Mouse (Mus musculus): ENCODE measurements around the gene Ttyh3. TPM values are rescaled to one million over a fixed set of nuclear protein-coding genes. Genes with fewer than 3 reads are reported as not detected.
A peak's percentile ranks its signal among the peaks of the same experiment; 100 is the strongest.

Ttyh3 gene
- polyA plus RNA-seq, 1 experiment from 2014 or later, result 13.0 TPM

- no peak overlapping the region for H3K4me3 ChIP-seq
- peaks cover 93% of the 10 kb centered on the region for H3K4me1 ChIP-seq
- peak overlapping the region; percentile 63 for H3K4me2 ChIP-seq
- H3K36me3 ChIP-seq, result peaks cover 38% of the 10 kb centered on the region
- ATAC-seq, result no peak
- H3K9ac ChIP-seq, result peak overlapping the region; percentile 14; the same call in 1 of the 2 replicates
- WGBS (ENCODE audit: insufficient replicate concordance), result 86% methylated on average over 10 of the region's 10 CpGs
- H3K27me3 ChIP-seq (replicated peaks), result peaks cover 39% of the 10 kb centered on the region
- H3K9me3 ChIP-seq (replicated peaks), result no peaks in the 10 kb centered on the region
- peak overlapping the region; percentile 78 for H3K27ac ChIP-seq
Observed at GRCm38 (mm10) chr5:140614141-140614540, 34.7 kb downstream of the Ttyh3 start.

- Histone ChIP-seq H3K27ac (peak overlapping the region; percentile 33; the same call in 1 of the 2 replicates), H3K4me1 (peaks cover 100% of the 10 kb centered on the region), H3K9me3 (replicated peaks) (no peaks in the 10 kb centered on the region), H3K4me2 (peak overlapping the region; percentile 92), H3K4me3 (no peak overlapping the region), H3K36me3 (peaks cover 38% of the 10 kb centered on the region), H3K27me3 (replicated peaks) (peaks cover 58% of the 10 kb centered on the region), H3K9ac (no peak overlapping the region)
- no peak for ATAC-seq
- 83% methylated on average over 18 of the region's 18 CpGs for WGBS (ENCODE audit: insufficient replicate concordance)
Observed at GRCm38 (mm10) chr5:140612191-140612590, 36.6 kb downstream of the Ttyh3 start.

GRCm38 (mm10) chr5:140611611-140612185 lies 37.1 kb downstream of the Ttyh3 start:
- H3K9me3 ChIP-seq (replicated peaks), result no peaks in the 10 kb centered on the region
- H3K4me2 ChIP-seq, result peak overlapping the region; percentile 92
- peaks cover 100% of the 10 kb centered on the region for H3K4me1 ChIP-seq
- peaks cover 38% of the 10 kb centered on the region for H3K36me3 ChIP-seq
- H3K4me3 ChIP-seq, result no peak overlapping the region
- peaks cover 63% of the 10 kb centered on the region for H3K27me3 ChIP-seq (replicated peaks)
- 0 out of 2 replicates have a peak overlapping the region, but pooled peaks have one; percentile 5 for H3K27ac ChIP-seq
- WGBS (ENCODE audit: insufficient replicate concordance), result 52% methylated on average over 15 of the region's 15 CpGs
- no peak for ATAC-seq
- H3K9ac ChIP-seq, result peak overlapping the region; percentile 27; the same call in 1 of the 2 replicates

GRCm38 (mm10) chr5:140611021-140611583 lies 37.7 kb downstream of the Ttyh3 start:
- Histone ChIP-seq H3K27ac (peak overlapping the region; percentile 62), H3K4me2 (peak overlapping the region; percentile 92), H3K9me3 (replicated peaks) (no peaks in the 10 kb centered on the region), H3K4me1 (peaks cover 100% of the 10 kb centered on the region), H3K36me3 (peaks cover 35% of the 10 kb centered on the region), H3K27me3 (replicated peaks) (peaks cover 69% of the 10 kb centered on the region), H3K9ac (peak overlapping the region; percentile 79), H3K4me3 (peak overlapping the region; percentile 67)
- 39% methylated on average over 21 of the region's 21 CpGs for WGBS (ENCODE audit: insufficient replicate concordance)
- ATAC-seq, result no peak

GRCm38 (mm10) chr5:140610273-140611011 lies 38.4 kb downstream of the Ttyh3 start:
- Histone ChIP-seq H3K9me3 (replicated peaks) (no peaks in the 10 kb centered on the region), H3K36me3 (peaks cover 33% of the 10 kb centered on the region), H3K9ac (peak overlapping the region; percentile 79), H3K4me3 (peak overlapping the region; percentile 67), H3K27me3 (replicated peaks) (peaks cover 75% of the 10 kb centered on the region), H3K27ac (peak overlapping the region; percentile 62), H3K4me1 (peaks cover 99% of the 10 kb centered on the region), H3K4me2 (peak overlapping the region; percentile 92)
- 13% methylated on average over 30 of the region's 30 CpGs for WGBS (ENCODE audit: insufficient replicate concordance)
- no peak for ATAC-seq

GRCm38 (mm10) chr5:140609511-140610272 lies 39.1 kb downstream of the Ttyh3 start:
- H3K36me3 ChIP-seq, result peaks cover 33% of the 10 kb centered on the region

GRCm38 (mm10) chr5:140608634-140609015 lies 40.2 kb downstream of the Ttyh3 start:
- Histone ChIP-seq H3K27ac (peak overlapping the region; percentile 74), H3K4me2 (peak overlapping the region; percentile 92), H3K4me1 (peaks cover 85% of the 10 kb centered on the region), H3K36me3 (peaks cover 24% of the 10 kb centered on the region), H3K9me3 (replicated peaks) (no peaks in the 10 kb centered on the region), H3K4me3 (peak overlapping the region; percentile 67), H3K9ac (peak overlapping the region; percentile 79), H3K27me3 (replicated peaks) (peaks cover 94% of the 10 kb centered on the region)
- ATAC-seq, result no peak
- 6% methylated on average over 16 of the region's 16 CpGs for WGBS (ENCODE audit: insufficient replicate concordance)

More at GRCm38 (mm10) chr5:140609511-140610272, 39.1 kb downstream of the Ttyh3 start:
- H3K9ac ChIP-seq, result peak overlapping the region; percentile 79
- peak overlapping the region; percentile 62; the same call in 1 of the 2 replicates for H3K27ac ChIP-seq
- peak overlapping the region; percentile 67 for H3K4me3 ChIP-seq
- H3K4me2 ChIP-seq, result peak overlapping the region; percentile 92
- no peak for ATAC-seq
- H3K4me1 ChIP-seq, result peaks cover 96% of the 10 kb centered on the region
- no peaks in the 10 kb centered on the region for H3K9me3 ChIP-seq (replicated peaks)
- H3K27me3 ChIP-seq (replicated peaks), result peaks cover 83% of the 10 kb centered on the region
- 23% methylated on average over 13 of the region's 13 CpGs for WGBS (ENCODE audit: insufficient replicate concordance)

GRCm38 (mm10) chr5:140607836-140608633 lies 40.8 kb downstream of the Ttyh3 start:
- Histone ChIP-seq H3K9ac (peak overlapping the region; percentile 79), H3K4me3 (peak overlapping the region; percentile 67), H3K4me2 (peak overlapping the region; percentile 92), H3K27ac (peak overlapping the region; percentile 74), H3K9me3 (replicated peaks) (no peaks in the 10 kb centered on the region), H3K36me3 (peaks cover 18% of the 10 kb centered on the region), H3K4me1 (peaks cover 79% of the 10 kb centered on the region), H3K27me3 (replicated peaks) (peaks cover 97% of the 10 kb centered on the region)
- 1% methylated on average over 17 of the region's 17 CpGs for WGBS (ENCODE audit: insufficient replicate concordance)
- ATAC-seq, result peak; percentile 7; the same call in 1 of the 2 replicates

- H3K4me3 ChIP-seq, result peak within 1 kb of the TSS; percentile 67
- H3K36me3 ChIP-seq, result peaks cover 10% of the 10 kb centered on the region
- no peaks in the 10 kb centered on the region for H3K9me3 ChIP-seq (replicated peaks)
- under 1% methylated on average over 91 of the region's 91 CpGs for WGBS (ENCODE audit: insufficient replicate concordance)
- H3K27ac ChIP-seq, result peak within 1 kb of the TSS; percentile 74
- H3K27me3 ChIP-seq (replicated peaks), result peaks cover 98% of the 10 kb centered on the region
- peaks cover 71% of the 10 kb centered on the region for H3K4me1 ChIP-seq
- peak within 1 kb of the TSS; percentile 79 for H3K9ac ChIP-seq
- peak; percentile 92 for ATAC-seq
- peak within 1 kb of the TSS; percentile 92 for H3K4me2 ChIP-seq
Observed at GRCm38 (mm10) chr5:140607001-140607835, 41.6 kb downstream of the Ttyh3 start, which contains the start of gene Lfng. Lfng (plus strand) TSS chr5:140607320.

GRCm38 (mm10) chr5:140606386-140606785 lies 42.4 kb downstream of the Ttyh3 start:
- 3% methylated on average over 23 of the region's 23 CpGs for WGBS (ENCODE audit: insufficient replicate concordance)
- H3K4me1 ChIP-seq, result peaks cover 63% of the 10 kb centered on the region

More at GRCm38 (mm10) chr5:140606386-140606785, 42.4 kb downstream of the Ttyh3 start:
- Histone ChIP-seq H3K4me2 (peak overlapping the region; percentile 92), H3K9ac (peak overlapping the region; percentile 9), H3K4me3 (peak overlapping the region; percentile 67), H3K36me3 (peaks cover 1% of the 10 kb centered on the region; the same call in 1 of the 2 replicates), H3K27ac (no peak overlapping the region), H3K27me3 (replicated peaks) (peaks cover 98% of the 10 kb centered on the region), H3K9me3 (replicated peaks) (no peaks in the 10 kb centered on the region)
- no peak for ATAC-seq
